Mouse (Mus musculus): ENCODE measurements at regions not wholly inside any gene's neighbourhood (a gene's known extent, or its start where the extent isn't known, plus 50 kb on each side); places are given as distances from the start of the nearest gene placed in this dataset.

- Histone ChIP-seq H3K27me3 (replicated peaks; ENCODE audit: control insufficient read depth, insufficient read depth, low read length) (no peaks in the 10 kb centered on the region), H3K4me1 (ENCODE audit: control insufficient read depth, insufficient read depth, low read depth, low read length) (no peaks in the 10 kb centered on the region), H3K4me3 (ENCODE audit: low read length) (no peak overlapping the region), H3K9me3 (ENCODE audit: control insufficient read depth, low read length) (no peaks in the 10 kb centered on the region), H3K36me3 (ENCODE audit: control insufficient read depth, insufficient read depth, low read length) (no peaks in the 10 kb centered on the region), H3K9ac (ENCODE audit: low read depth, low read length) (no peak overlapping the region), H3K27ac (ENCODE audit: low read depth, low read length) (no peak overlapping the region), H3K4me2 (ENCODE audit: low read length) (no peak overlapping the region)
- 70% methylated on average over 6 of the region's 6 CpGs for whole genome bisulfite sequencing
- no peak for ATAC-seq
Observed at GRCm38 (mm10) chr10:17523558-17524328, 199.3 kb upstream of the Cited2 start.

GRCm38 (mm10) chr10:17527151-17527737 lies 195.8 kb upstream of the Cited2 start:
- Histone ChIP-seq H3K27ac (ENCODE audit: low read depth, low read length) (no peak overlapping the region), H3K36me3 (ENCODE audit: control insufficient read depth, insufficient read depth, low read length) (no peaks in the 10 kb centered on the region), H3K9me3 (ENCODE audit: control insufficient read depth, low read length) (no peaks in the 10 kb centered on the region), H3K27me3 (replicated peaks; ENCODE audit: control insufficient read depth, insufficient read depth, low read length) (no peaks in the 10 kb centered on the region), H3K9ac (ENCODE audit: low read depth, low read length) (no peak overlapping the region), H3K4me2 (ENCODE audit: low read length) (no peak overlapping the region), H3K4me3 (ENCODE audit: low read length) (no peak overlapping the region), H3K4me1 (ENCODE audit: control insufficient read depth, insufficient read depth, low read depth, low read length) (no peaks in the 10 kb centered on the region)
- WGBS, result 56% methylated on average over 4 of the region's 4 CpGs
- no peak for ATAC-seq

GRCm38 (mm10) chr10:17528116-17528515 lies 194.9 kb upstream of the Cited2 start:
- H3K4me3 ChIP-seq (ENCODE audit: low read length), result no peak overlapping the region
- no peak overlapping the region for H3K4me2 ChIP-seq (ENCODE audit: low read length)
- no peaks in the 10 kb centered on the region for H3K9me3 ChIP-seq (ENCODE audit: control insufficient read depth, low read length)
- H3K27ac ChIP-seq (ENCODE audit: low read depth, low read length), result no peak overlapping the region
- H3K9ac ChIP-seq (ENCODE audit: low read depth, low read length), result no peak overlapping the region
- H3K4me1 ChIP-seq (ENCODE audit: control insufficient read depth, insufficient read depth, low read depth, low read length), result no peaks in the 10 kb centered on the region
- WGBS, result 80% methylated on average over 2 of the region's 2 CpGs
- no peaks in the 10 kb centered on the region for H3K27me3 ChIP-seq (replicated peaks; ENCODE audit: control insufficient read depth, insufficient read depth, low read length)
- no peaks in the 10 kb centered on the region for H3K36me3 ChIP-seq (ENCODE audit: control insufficient read depth, insufficient read depth, low read length)
- ATAC-seq, result 0 out of 2 replicates have a peak, but pooled peaks have one; percentile 27

- WGBS, result 77% methylated on average over 6 of the region's 6 CpGs
- H3K4me1 ChIP-seq (ENCODE audit: control insufficient read depth, insufficient read depth, low read depth, low read length), result no peaks in the 10 kb centered on the region
- no peak for ATAC-seq
Observed at GRCm38 (mm10) chr10:17528846-17529245, 194.2 kb upstream of the Cited2 start.

GRCm38 (mm10) chr10:17529851-17530509 lies 193.0 kb upstream of the Cited2 start:
- ATAC-seq, result no peak
- Histone ChIP-seq H3K27ac (ENCODE audit: low read depth, low read length) (no peak overlapping the region), H3K36me3 (ENCODE audit: control insufficient read depth, insufficient read depth, low read length) (no peaks in the 10 kb centered on the region), H3K27me3 (replicated peaks; ENCODE audit: control insufficient read depth, insufficient read depth, low read length) (no peaks in the 10 kb centered on the region), H3K4me2 (ENCODE audit: low read length) (no peak overlapping the region), H3K4me3 (ENCODE audit: low read length) (no peak overlapping the region), H3K4me1 (ENCODE audit: control insufficient read depth, insufficient read depth, low read depth, low read length) (no peaks in the 10 kb centered on the region), H3K9ac (ENCODE audit: low read depth, low read length) (no peak overlapping the region), H3K9me3 (ENCODE audit: control insufficient read depth, low read length) (no peaks in the 10 kb centered on the region)
- 95% methylated on average over 4 of the region's 4 CpGs for WGBS

More at GRCm38 (mm10) chr10:17528846-17529245, 194.2 kb upstream of the Cited2 start:
- Histone ChIP-seq H3K27ac (ENCODE audit: low read depth, low read length) (no peak overlapping the region), H3K4me3 (ENCODE audit: low read length) (no peak overlapping the region), H3K9me3 (ENCODE audit: control insufficient read depth, low read length) (no peaks in the 10 kb centered on the region), H3K9ac (ENCODE audit: low read depth, low read length) (no peak overlapping the region), H3K27me3 (replicated peaks; ENCODE audit: control insufficient read depth, insufficient read depth, low read length) (no peaks in the 10 kb centered on the region), H3K4me2 (ENCODE audit: low read length) (no peak overlapping the region), H3K36me3 (ENCODE audit: control insufficient read depth, insufficient read depth, low read length) (no peaks in the 10 kb centered on the region)

- Histone ChIP-seq H3K9me3 (ENCODE audit: control insufficient read depth, low read length) (no peaks in the 10 kb centered on the region), H3K4me1 (ENCODE audit: control insufficient read depth, insufficient read depth, low read depth, low read length) (no peaks in the 10 kb centered on the region), H3K4me2 (ENCODE audit: low read length) (no peak overlapping the region), H3K36me3 (ENCODE audit: control insufficient read depth, insufficient read depth, low read length) (no peaks in the 10 kb centered on the region), H3K27ac (ENCODE audit: low read depth, low read length) (no peak overlapping the region), H3K9ac (ENCODE audit: low read depth, low read length) (no peak overlapping the region), H3K4me3 (ENCODE audit: low read length) (no peak overlapping the region), H3K27me3 (replicated peaks; ENCODE audit: control insufficient read depth, insufficient read depth, low read length) (no peaks in the 10 kb centered on the region)
- ATAC-seq, result no peak
- WGBS, result 79% methylated on average over 3 of the region's 3 CpGs
Observed at GRCm38 (mm10) chr10:17531021-17531420, 192.0 kb upstream of the Cited2 start.

GRCm38 (mm10) chr10:17538944-17539533 lies 184.0 kb upstream of the Cited2 start:
- no peaks in the 10 kb centered on the region for H3K4me1 ChIP-seq (ENCODE audit: control insufficient read depth, insufficient read depth, low read depth, low read length)
- H3K4me3 ChIP-seq (ENCODE audit: low read length), result no peak overlapping the region
- WGBS, result 95% methylated on average over 6 of the region's 6 CpGs
- no peaks in the 10 kb centered on the region for H3K9me3 ChIP-seq (ENCODE audit: control insufficient read depth, low read length)
- H3K36me3 ChIP-seq (ENCODE audit: control insufficient read depth, insufficient read depth, low read length), result no peaks in the 10 kb centered on the region
- H3K27me3 ChIP-seq (replicated peaks; ENCODE audit: control insufficient read depth, insufficient read depth, low read length), result no peaks in the 10 kb centered on the region
- ATAC-seq, result no peak
- H3K27ac ChIP-seq (ENCODE audit: low read depth, low read length), result no peak overlapping the region
- no peak overlapping the region for H3K4me2 ChIP-seq (ENCODE audit: low read length)
- no peak overlapping the region for H3K9ac ChIP-seq (ENCODE audit: low read depth, low read length)

- no peak overlapping the region for H3K4me3 ChIP-seq (ENCODE audit: low read length)
- H3K27ac ChIP-seq (ENCODE audit: low read depth, low read length), result no peak overlapping the region
- ATAC-seq, result no peak
- no peaks in the 10 kb centered on the region for H3K4me1 ChIP-seq (ENCODE audit: control insufficient read depth, insufficient read depth, low read depth, low read length)
- no peaks in the 10 kb centered on the region for H3K36me3 ChIP-seq (ENCODE audit: control insufficient read depth, insufficient read depth, low read length)
- H3K9me3 ChIP-seq (ENCODE audit: control insufficient read depth, low read length), result no peaks in the 10 kb centered on the region
- no peaks in the 10 kb centered on the region for H3K27me3 ChIP-seq (replicated peaks; ENCODE audit: control insufficient read depth, insufficient read depth, low read length)
- H3K9ac ChIP-seq (ENCODE audit: low read depth, low read length), result no peak overlapping the region
- WGBS, result 82% methylated on average over 6 of the region's 6 CpGs
- H3K4me2 ChIP-seq (ENCODE audit: low read length), result no peak overlapping the region
Observed at GRCm38 (mm10) chr10:17540404-17541375, 182.3 kb upstream of the Cited2 start.

Data from hindbrain, embryonic 16.5 days (tissue).